Comparison of ENCODE assay signal across 13 mouse cellular contexts in genomic region chr3:23001071-23001470, GRCm38 (mm10).
DNase-seq lines count a peak whose midpoint lies in the region; ATAC-seq lines count a peak whose summit lies in the region.
"Had no signal": no experiment of that assay in that cellular context is flagged by ENCODE, and none has a peak within 500 bp of the region (broad histone marks: within the 10 kb centered on the region; RNA-seq: fewer than 3 reads in every experiment).

No protein-coding gene starts in this region.

- intact Hi-C loops in heart, postnatal 25 days (cut with DNase I), result no loop called here

- H3K27me3 ChIP-seq in hindbrain, embryonic 16.5 days (replicated peaks; ENCODE audit: control insufficient read depth, insufficient read depth, low read length), result no peaks in the 10 kb centered on the region
- H3K27me3 ChIP-seq in hindbrain, embryonic 10.5 days (ENCODE audit: insufficient read depth, poor library complexity, severe bottlenecking), result no peaks in the 10 kb centered on the region
- no peaks in the 10 kb centered on the region for H3K27me3 ChIP-seq in midbrain, embryonic 11.5 days (ENCODE audit: control insufficient read depth, insufficient read depth, low read length)
- H3K27me3 ChIP-seq: CH12.LX; hindbrain, embryonic 12.5 days; midbrain, embryonic 13.5 days had no signal

- DNase-seq in hindbrain, embryonic 10.5 days (ENCODE audit: low spot score), result no peak
- DNase-seq in cerebellum, postnatal 14 days, result peak; percentile 64 to 78
- DNase-seq in layer of hippocampus, adult 9-11 months, result peak; percentile 6
- DNase-seq in right cerebral cortex, postnatal 36 days (ENCODE audit: low spot score in 2 of 2), result peak; percentile 4 to 16
- no peak for DNase-seq in heart, postnatal 25 days (ENCODE audit: low spot score)
- DNase-seq in spleen, postnatal 14 days (ENCODE audit: low spot score in 2 of 2), result no peak
- no peak for DNase-seq in midbrain, embryonic 11.5 days (ENCODE audit: low spot score, missing footprints)
- DNase-seq: kidney, postnatal 25 days; liver, postnatal 0 days had no signal

- peak; percentile 85 for ATAC-seq in hindbrain, embryonic 16.5 days
- no peak for ATAC-seq in midbrain, embryonic 11.5 days (ENCODE audit: low FRiP score)
- ATAC-seq: liver, postnatal 0 days; midbrain, embryonic 13.5 days had no signal

- H3K9me3 ChIP-seq in hindbrain, embryonic 16.5 days (ENCODE audit: control insufficient read depth, low read length), result no peaks in the 10 kb centered on the region
- no peaks in the 10 kb centered on the region for H3K9me3 ChIP-seq in hindbrain, embryonic 10.5 days
- no peaks in the 10 kb centered on the region for H3K9me3 ChIP-seq in midbrain, embryonic 11.5 days (ENCODE audit: control insufficient read depth, low read length)
- H3K9me3 ChIP-seq: hindbrain, embryonic 12.5 days; midbrain, embryonic 13.5 days had no signal

- H3K27ac ChIP-seq in hindbrain, embryonic 16.5 days (ENCODE audit: low read depth, low read length), result no peak overlapping the region
- H3K27ac ChIP-seq in hindbrain, embryonic 10.5 days, result no peak overlapping the region
- H3K27ac ChIP-seq in midbrain, embryonic 11.5 days (ENCODE audit: low read depth, low read length), result no peak overlapping the region
- H3K27ac ChIP-seq: hindbrain, embryonic 12.5 days; midbrain, embryonic 13.5 days had no signal

- 64% methylated on average over 3 of the region's 3 CpGs for WGBS in hindbrain, embryonic 16.5 days
- WGBS in hindbrain, embryonic 10.5 days, result 88% methylated on average over 3 of the region's 3 CpGs
- 91% methylated on average over 3 of the region's 3 CpGs for WGBS in midbrain, embryonic 11.5 days

- no peak overlapping the region for H3K4me2 ChIP-seq in hindbrain, embryonic 16.5 days (ENCODE audit: low read length)
- no peak overlapping the region for H3K4me2 ChIP-seq in midbrain, embryonic 11.5 days
- H3K4me2 ChIP-seq: hindbrain, embryonic 12.5 days; midbrain, embryonic 13.5 days had no signal

- no peak overlapping the region for H3K9ac ChIP-seq in hindbrain, embryonic 16.5 days (ENCODE audit: low read depth, low read length)
- H3K9ac ChIP-seq in midbrain, embryonic 11.5 days (ENCODE audit: low read length), result no peak overlapping the region
- H3K9ac ChIP-seq: hindbrain, embryonic 12.5 days; liver, postnatal 0 days; midbrain, embryonic 13.5 days had no signal

- no peak overlapping the region for H3K4me3 ChIP-seq in hindbrain, embryonic 16.5 days (ENCODE audit: low read length)
- no peak overlapping the region for H3K4me3 ChIP-seq in hindbrain, embryonic 10.5 days
- no peak overlapping the region for H3K4me3 ChIP-seq in midbrain, embryonic 11.5 days (ENCODE audit: low read depth, low read length)
- H3K4me3 ChIP-seq: hindbrain, embryonic 12.5 days; midbrain, embryonic 13.5 days had no signal

- H3K4me1 ChIP-seq in hindbrain, embryonic 16.5 days (ENCODE audit: control insufficient read depth, insufficient read depth, low read depth, low read length), result no peaks in the 10 kb centered on the region
- no peaks in the 10 kb centered on the region for H3K4me1 ChIP-seq in hindbrain, embryonic 10.5 days (replicated peaks)
- no peaks in the 10 kb centered on the region for H3K4me1 ChIP-seq in midbrain, embryonic 11.5 days (ENCODE audit: control insufficient read depth, insufficient read depth, low read length)
- H3K4me1 ChIP-seq: hindbrain, embryonic 12.5 days; midbrain, embryonic 13.5 days had no signal

- H3K36me3 ChIP-seq in hindbrain, embryonic 16.5 days (ENCODE audit: control insufficient read depth, insufficient read depth, low read length), result no peaks in the 10 kb centered on the region
- no peaks in the 10 kb centered on the region for H3K36me3 ChIP-seq in hindbrain, embryonic 10.5 days
- no peaks in the 10 kb centered on the region for H3K36me3 ChIP-seq in midbrain, embryonic 11.5 days (ENCODE audit: control insufficient read depth, insufficient read depth, low read length)
- H3K36me3 ChIP-seq: hindbrain, embryonic 12.5 days; midbrain, embryonic 13.5 days had no signal

Comparison
In these comparisons a context has a peak if more than half of its experiments do, and no peak if none do; other contexts are left out.
1. DNase-seq: peak in cerebellum, postnatal 14 days (2 of 2), layer of hippocampus, adult 9-11 months (single experiment) and right cerebral cortex, postnatal 36 days (2 of 2); none in hindbrain, embryonic 10.5 days (single experiment), heart, postnatal 25 days (single experiment), spleen, postnatal 14 days (0 of 2) and midbrain, embryonic 11.5 days (single experiment).